17 mouse cellular contexts compared by ENCODE assay signal in the genomic region with DNA sequence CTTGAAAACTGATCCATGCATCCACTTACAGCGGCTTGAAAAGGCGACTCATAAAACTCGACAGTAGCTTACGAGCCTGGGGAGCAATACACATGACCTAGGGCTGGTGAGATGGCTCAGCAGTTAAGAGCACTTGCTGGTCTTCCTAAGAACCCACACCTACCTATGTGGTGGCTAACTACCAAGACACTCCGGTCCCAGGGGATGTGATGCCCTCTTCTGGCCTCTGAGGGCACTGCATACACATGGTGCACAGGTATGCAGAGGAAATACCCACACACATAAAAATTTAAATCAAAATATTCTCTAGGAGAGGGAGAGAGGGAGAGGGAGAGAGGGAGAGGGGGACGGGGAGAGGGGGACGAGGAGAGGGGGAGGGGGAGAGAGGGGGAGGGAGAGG.
DNase-seq lines count a peak whose midpoint lies in the region; ATAC-seq and TF ChIP-seq lines count a peak whose summit lies in the region.
"Had no signal": no experiment of that assay in that cellular context is flagged by ENCODE, and none has a peak within 500 bp of the region (broad histone marks: within the 10 kb centered on the region; RNA-seq: fewer than 3 reads in every experiment).

No protein-coding gene starts in this region.

- TF ChIP-seq CTCF in forebrain, postnatal 0 days (IDR thresholded peaks at IDR 0.05; ENCODE audit: low read depth) = peak; percentile 33
- TF ChIP-seq CTCF in liver, embryonic 14.5 days (IDR thresholded peaks at IDR 0.05; ENCODE audit: low read depth) = peak; percentile 39
- TF ChIP-seq CTCF in CH12.LX (conservative IDR thresholded peaks at IDR 0.05 in 1 of 2, IDR thresholded peaks at IDR 0.05 in 1 of 2; ENCODE audit: low read depth in 2 of 2, low read length in 2 of 2) = peak; percentile 39 to 57; a peak in 3 of 4 replicates
- TF ChIP-seq CTCF in brain, embryonic 14.5 days (IDR thresholded peaks at IDR 0.05; ENCODE audit: borderline replicate concordance, extremely low read depth, insufficient read depth, insufficient read length) = peak; percentile 3; the same call in 1 of the 2 replicates

- TF ChIP-seq EP300 in liver, embryonic 14.5 days (IDR thresholded peaks at IDR 0.05; ENCODE audit: low read depth) = no peak
- TF ChIP-seq EP300 in CH12.LX (IDR thresholded peaks at IDR 0.05; ENCODE audit: low read length) = no peak

- no peak overlapping the region for H3K4me2 ChIP-seq in forebrain, postnatal 0 days (ENCODE audit: low read depth)
- H3K4me2 ChIP-seq in liver, embryonic 14.5 days (ENCODE audit: low read depth) = no peak overlapping the region
- no peak overlapping the region for H3K4me2 ChIP-seq in liver, embryonic 11.5 days
- no peak overlapping the region for H3K4me2 ChIP-seq in CH12.LX (ENCODE audit: insufficient read depth, low read depth, poor library complexity, severe bottlenecking)
- H3K4me2 ChIP-seq: embryonic facial prominence, embryonic 13.5 days; forebrain, embryonic 13.5 days had no signal

- no peak overlapping the region for H3K4me3 ChIP-seq in forebrain, postnatal 0 days (ENCODE audit: low read depth, low read length)
- H3K4me3 ChIP-seq in forebrain, embryonic 10.5 days = no peak overlapping the region
- no peak overlapping the region for H3K4me3 ChIP-seq in liver, embryonic 14.5 days (ENCODE audit: insufficient read depth in 1 of 2, low read depth in 2 of 2, low read length in 2 of 2)
- H3K4me3 ChIP-seq in liver, embryonic 11.5 days (ENCODE audit: low read depth, low read length) = no peak overlapping the region
- H3K4me3 ChIP-seq in CH12.LX (replicated peaks in 1 of 3; ENCODE audit: low read depth in 2 of 3, low read length in 2 of 3, poor library complexity in 1 of 3) = no peak overlapping the region
- H3K4me3 ChIP-seq in limb, embryonic 10.5 days = no peak overlapping the region
- H3K4me3 ChIP-seq: embryonic facial prominence, embryonic 13.5 days; forebrain, embryonic 13.5 days had no signal

- no peak for DNase-seq in forebrain, postnatal 0 days
- no peak for DNase-seq in forebrain, embryonic 10.5 days (ENCODE audit: extremely low spot score, low spot score)
- DNase-seq in liver, embryonic 14.5 days (ENCODE audit: low read depth in 3 of 3, low spot score in 3 of 3) = no peak
- no peak for DNase-seq in liver, embryonic 11.5 days (ENCODE audit: low spot score)
- DNase-seq in CH12.LX (ENCODE audit: extremely low read depth) = no peak
- DNase-seq in brain, embryonic 14.5 days (ENCODE audit: low read depth) = no peak
- DNase-seq in limb, embryonic 10.5 days (ENCODE audit: low spot score) = no peak
- DNase-seq in cerebellum, postnatal 36 days = no peak
- DNase-seq: gastrocnemius, postnatal 36 days; heart, postnatal 14 days; kidney, adult 8-10 months; left cerebral cortex, postnatal 4 days; right cerebral cortex, postnatal 25 days had no signal

- no peak overlapping the region for H3K27ac ChIP-seq in forebrain, postnatal 0 days (ENCODE audit: low read depth, low read length)
- H3K27ac ChIP-seq in forebrain, embryonic 10.5 days = no peak overlapping the region
- no peak overlapping the region for H3K27ac ChIP-seq in liver, embryonic 14.5 days
- no peak overlapping the region for H3K27ac ChIP-seq in liver, embryonic 11.5 days (ENCODE audit: low read depth, low read length)
- no peak overlapping the region for H3K27ac ChIP-seq in CH12.LX (ENCODE audit: insufficient read depth, low read depth)
- no peak overlapping the region for H3K27ac ChIP-seq in limb, embryonic 10.5 days
- H3K27ac ChIP-seq: embryonic facial prominence, embryonic 13.5 days; forebrain, embryonic 13.5 days; macrophage had no signal

- H3K79me2 ChIP-seq in CH12.LX (replicated peaks; ENCODE audit: control insufficient read depth, extremely low read depth, insufficient read depth, poor library complexity, severe bottlenecking) = no peaks in the 10 kb centered on the region

- WGBS in forebrain, postnatal 0 days = 93% methylated on average over 5 of the region's 7 CpGs
- WGBS in forebrain, embryonic 10.5 days = 92% methylated on average over 5 of the region's 7 CpGs
- 71% methylated on average over 6 of the region's 7 CpGs for WGBS in liver, embryonic 14.5 days (ENCODE audit: insufficient replicate concordance)
- WGBS in liver, embryonic 11.5 days = 88% methylated on average over 5 of the region's 7 CpGs
- WGBS in limb, embryonic 10.5 days = 91% methylated on average over 5 of the region's 7 CpGs

- H3K27me3 ChIP-seq in forebrain, postnatal 0 days (ENCODE audit: insufficient read depth, low read length) = no peaks in the 10 kb centered on the region
- H3K27me3 ChIP-seq in forebrain, embryonic 10.5 days (ENCODE audit: poor library complexity, severe bottlenecking) = no peaks in the 10 kb centered on the region
- no peaks in the 10 kb centered on the region for H3K27me3 ChIP-seq in liver, embryonic 14.5 days (ENCODE audit: control insufficient read depth, insufficient read depth, low read length)
- H3K27me3 ChIP-seq in liver, embryonic 11.5 days (replicated peaks; ENCODE audit: control insufficient read depth, insufficient read depth, low read length) = no peaks in the 10 kb centered on the region
- peaks cover 1% of the 10 kb centered on the region for H3K27me3 ChIP-seq in CH12.LX (replicated peaks)
- no peaks in the 10 kb centered on the region for H3K27me3 ChIP-seq in limb, embryonic 10.5 days (ENCODE audit: low read depth, poor library complexity, severe bottlenecking)
- H3K27me3 ChIP-seq: embryonic facial prominence, embryonic 13.5 days; forebrain, embryonic 13.5 days had no signal

- TF ChIP-seq POLR2A in CH12.LX (IDR thresholded peaks at IDR 0.05; ENCODE audit: low read depth, low read length) = no peak
- no peak for TF ChIP-seq POLR2A in brain, embryonic 14.5 days (IDR thresholded peaks at IDR 0.05; ENCODE audit: borderline replicate concordance, extremely low read depth, insufficient read depth, insufficient read length, poor library complexity, severe bottlenecking)

- dilution Hi-C loops in CH12.LX (cut with MboI; ENCODE audit: extremely low pct_ligation_motif_present, extremely low pct_unique_long_range_greater_than_20kb, low sequenced_read_pairs) = no loop called here

- H3K9me3 ChIP-seq in forebrain, postnatal 0 days (ENCODE audit: low read length) = no peaks in the 10 kb centered on the region
- H3K9me3 ChIP-seq in forebrain, embryonic 10.5 days = no peaks in the 10 kb centered on the region
- no peaks in the 10 kb centered on the region for H3K9me3 ChIP-seq in liver, embryonic 14.5 days (ENCODE audit: control insufficient read depth, low read length)
- H3K9me3 ChIP-seq in liver, embryonic 11.5 days (ENCODE audit: control insufficient read depth, low read length) = no peaks in the 10 kb centered on the region
- H3K9me3 ChIP-seq in CH12.LX (replicated peaks; ENCODE audit: low read length) = no peaks in the 10 kb centered on the region
- H3K9me3 ChIP-seq in limb, embryonic 10.5 days (replicated peaks) = no peaks in the 10 kb centered on the region
- H3K9me3 ChIP-seq: embryonic facial prominence, embryonic 13.5 days; forebrain, embryonic 13.5 days had no signal

- in situ Hi-C loops in CH12.LX (cut with MboI; ENCODE audit: low pct_ligation_motif_present, low pct_unique_long_range_greater_than_20kb, low sequenced_read_pairs) = no loop called here

- TF ChIP-seq RAD21 in CH12.LX (IDR thresholded peaks at IDR 0.05; ENCODE audit: low read depth, low read length) = peak; percentile 42

- no peak for ATAC-seq in forebrain, postnatal 0 days
- no peak for ATAC-seq in liver, embryonic 14.5 days (ENCODE audit: insufficient read depth)
- no peak for ATAC-seq in liver, embryonic 11.5 days (replicated peaks; ENCODE audit: low FRiP score)
- ATAC-seq: activated CD4-positive, CD25-positive, alpha-beta regulatory T cell, adult 4 months; forebrain, embryonic 13.5 days had no signal

- no peaks in the 10 kb centered on the region for H3K36me3 ChIP-seq in forebrain, postnatal 0 days (ENCODE audit: insufficient read depth)
- H3K36me3 ChIP-seq in forebrain, embryonic 10.5 days (replicated peaks) = no peaks in the 10 kb centered on the region
- no peaks in the 10 kb centered on the region for H3K36me3 ChIP-seq in liver, embryonic 14.5 days (replicated peaks; ENCODE audit: control insufficient read depth, insufficient read depth, low read depth)
- no peaks in the 10 kb centered on the region for H3K36me3 ChIP-seq in liver, embryonic 11.5 days (ENCODE audit: control insufficient read depth, insufficient read depth, low read length)
- H3K36me3 ChIP-seq in CH12.LX (replicated peaks in 1 of 2; ENCODE audit: control insufficient read depth in 1 of 2, insufficient read depth in 1 of 2, low read length in 1 of 2) = no peaks in the 10 kb centered on the region
- H3K36me3 ChIP-seq in limb, embryonic 10.5 days = no peaks in the 10 kb centered on the region
- H3K36me3 ChIP-seq: embryonic facial prominence, embryonic 13.5 days had no signal

- no peak overlapping the region for H3K9ac ChIP-seq in forebrain, postnatal 0 days
- no peak overlapping the region for H3K9ac ChIP-seq in liver, embryonic 14.5 days (replicated peaks)
- no peak overlapping the region for H3K9ac ChIP-seq in liver, embryonic 11.5 days (ENCODE audit: low read depth, low read length)
- no peak overlapping the region for H3K9ac ChIP-seq in CH12.LX (ENCODE audit: insufficient read depth, low read depth)
- H3K9ac ChIP-seq: embryonic facial prominence, embryonic 13.5 days; forebrain, embryonic 13.5 days had no signal

- H3K4me1 ChIP-seq in forebrain, postnatal 0 days (ENCODE audit: insufficient read depth) = no peaks in the 10 kb centered on the region
- no peaks in the 10 kb centered on the region for H3K4me1 ChIP-seq in forebrain, embryonic 10.5 days
- 0 out of 4 replicates have a peak, but pooled peaks cover 0 to 3% of the 10 kb centered on the region in 2 experiments for H3K4me1 ChIP-seq in liver, embryonic 14.5 days (replicated peaks; ENCODE audit: control insufficient read depth in 2 of 2, insufficient read depth in 2 of 2, low read length in 1 of 2)
- no peaks in the 10 kb centered on the region for H3K4me1 ChIP-seq in liver, embryonic 11.5 days (replicated peaks; ENCODE audit: control insufficient read depth, insufficient read depth, low read length)
- peaks cover 3 to 32% of the 10 kb centered on the region in 2 experiments; a peak in 2 of 4 replicates for H3K4me1 ChIP-seq in CH12.LX (ENCODE audit: control insufficient read depth in 1 of 2, insufficient read depth in 2 of 2)
- 0 out of 2 replicates have a peak, but pooled peaks cover 6% of the 10 kb centered on the region for H3K4me1 ChIP-seq in limb, embryonic 10.5 days
- H3K4me1 ChIP-seq: forebrain, embryonic 13.5 days had no signal

TF ChIP-seq in CH12.LX, 34 proteins besides CTCF, POLR2A, EP300 and RAD21:
- TF ChIP-seq MXI1 (IDR thresholded peaks at IDR 0.05; ENCODE audit: low read depth, low read length) = no peak
- TF ChIP-seq POLR2AphosphoS2 (IDR thresholded peaks at IDR 0.05; ENCODE audit: low read depth, low read length) = no peak
- TF ChIP-seq BHLHE40 (IDR thresholded peaks at IDR 0.05; ENCODE audit: low read depth, low read length) = no peak
- peak; percentile 59 for TF ChIP-seq SMC3 (IDR thresholded peaks at IDR 0.05; ENCODE audit: low read depth, low read length)
- no peak for TF ChIP-seq PAX5 (IDR thresholded peaks at IDR 0.05; ENCODE audit: low read length)
- TF ChIP-seq TCF12 (IDR thresholded peaks at IDR 0.05; ENCODE audit: low read depth, low read length) = no peak
